Mouse (Mus musculus): ENCODE results near the gene Map3k21. TPM values are rescaled to one million over a fixed set of nuclear protein-coding genes. Genes with fewer than 3 reads are reported as not detected.

Gene Map3k21
- polyA plus RNA-seq (2012; fragmentation: generic; extraction: Trizol) = not detected

GRCm38 (mm10) chr8:125910365-125911228 is at the start of gene Map3k21:
Map3k21 (plus strand) TSS chr8:125910450.

GRCm38 (mm10) chr8:125897868-125898788 is 12.1 kb upstream of the Map3k21 start, which contains the start of gene Pcnx2:
Pcnx2 (minus strand) TSS chr8:125898317.

GRCm38 (mm10) chr8:125995101-125995986 is 85.1 kb downstream of the Map3k21 start, which contains the start of gene Kcnk1:
Kcnk1 (plus strand) TSS chr8:125995170.

Other genes with a start within 250 kb of the Map3k21 start
- not detected for gene Map10, start 240.6 kb upstream of the Map3k21 start, polyA plus RNA-seq (2012; fragmentation: generic; extraction: Trizol)
- 10 to 100 TPM in 1 of 2 experiments, 1 to 10 TPM in 1; 5.7 to 19.6 TPM for gene Ntpcr, start 180.5 kb upstream of the Map3k21 start, polyA plus RNA-seq (2012; fragmentation: generic; extraction: Trizol)
- not detected for gene Pcnx2, start 12.1 kb upstream of the Map3k21 start, polyA plus RNA-seq (2012; fragmentation: generic; extraction: Trizol)
- gene Kcnk1, start 84.7 kb downstream of the Map3k21 start, polyA plus RNA-seq (2012; fragmentation: generic; extraction: Trizol) = not detected